Mouse (Mus musculus) heart, adult 2 months (tissue): Measurements from ENCODE around the gene Cd55. TPM values are rescaled to one million over a fixed set of nuclear protein-coding genes. Genes with fewer than 3 reads are reported as not detected.
"Not testable (repeated sequence)": the region's sequence is repeated elsewhere in the genome, so short reads cannot be mapped to it uniquely, and the experiment has no call there.

ENCODE experiments used
- DNase-seq, 2 experiments: peaks; one replicate each; pipeline ENCODE4 v3.0.0; 2021
- H3K27ac ChIP-seq: fragments of 200-600 bp; 2 replicates; pipeline ENCODE4 v1.8.1; 2022
- H3K27me3 ChIP-seq: fragments of 200-500 bp; 2 replicates; pipeline ENCODE4 v1.6.1; 2012; ENCODE audit warnings: mild to moderate bottlenecking, low read length, inconsistent platforms, mixed read lengths; ENCODE audit not compliant: control insufficient read depth, insufficient read depth
- H3K36me3 ChIP-seq: fragments of 200-500 bp; 2 replicates; pipeline ENCODE4 v1.6.1; 2012; ENCODE audit warnings: low read length, inconsistent platforms; ENCODE audit not compliant: control insufficient read depth, insufficient read depth
- H3K4me1 ChIP-seq: fragments of 200-500 bp; 2 replicates; pipeline ENCODE4 v1.6.1; 2011; ENCODE audit warnings: low read length; ENCODE audit not compliant: control insufficient read depth, insufficient read depth
- H3K4me3 ChIP-seq: fragments of 200-600 bp; 2 replicates; pipeline ENCODE4 v1.8.1; 2022
- H3K79me2 ChIP-seq: fragments of 200-500 bp; replicated peaks from 2 replicates; pipeline ENCODE4 v1.6.1; 2012; ENCODE audit warnings: mild to moderate bottlenecking, inconsistent platforms, low read length, moderate library complexity, mixed read lengths; ENCODE audit not compliant: control insufficient read depth, insufficient read depth
- H3K9ac ChIP-seq: fragments of 200-500 bp; 2 replicates; pipeline ENCODE4 v1.6.1; 2012; ENCODE audit warnings: low read depth, mild to moderate bottlenecking, control low read depth, inconsistent platforms, low read length, mixed read lengths
- CTCF ChIP-seq: fragments of 200-600 bp; IDR thresholded peaks from 2 replicates; pipeline ENCODE4 v1.8.1; 2022; ENCODE audit warnings: antibody characterized with exemption, mild to moderate bottlenecking, moderate library complexity
- EP300 ChIP-seq: fragments of 200-500 bp; IDR thresholded peaks from 2 replicates; pipeline ENCODE4 v1.6.1; 2011; ENCODE audit warnings: low read depth, low read length, control low read depth; ENCODE audit not compliant: insufficient read depth
- POLR2A ChIP-seq: fragments of 200-500 bp; IDR thresholded peaks from 2 replicates; pipeline ENCODE4 v1.6.1; 2011; ENCODE audit warnings: mild to moderate bottlenecking, low read depth, low read length, control low read depth; ENCODE audit not compliant: insufficient read depth
- WGBS: fragments of 180-500 bp; shearing (Covaris S2); methylation state at CpG from one replicate; pipeline ENCODE4 v1.1.7; 2018; 5-methylcytosine and 5-hydroxymethylcytosine counted together
- intact Hi-C: fragments of 180-260 bp; cut with DNase I; formaldehyde crosslinking; loops from one replicate; pipeline ENCODE4 v1.15.1; 2025
- polyA plus RNA-seq: library from polyadenylated mRNA; depleted of rRNA; stranded (reverse); fragments of >200 nt; gene quantifications from 2 replicates; pipeline ENCODE4 v1.2.3, GENCODE M21; 2012
- total RNA-seq, 2 experiments: library from RNA; stranded (reverse); gene quantifications; 2 replicates each; pipeline ENCODE4 v1.2.3; 2021

Gene Cd55
- total and polyA plus RNA-seq, 3 experiments: 7.6 to 8.3 (median 8.0) TPM

DNA sequence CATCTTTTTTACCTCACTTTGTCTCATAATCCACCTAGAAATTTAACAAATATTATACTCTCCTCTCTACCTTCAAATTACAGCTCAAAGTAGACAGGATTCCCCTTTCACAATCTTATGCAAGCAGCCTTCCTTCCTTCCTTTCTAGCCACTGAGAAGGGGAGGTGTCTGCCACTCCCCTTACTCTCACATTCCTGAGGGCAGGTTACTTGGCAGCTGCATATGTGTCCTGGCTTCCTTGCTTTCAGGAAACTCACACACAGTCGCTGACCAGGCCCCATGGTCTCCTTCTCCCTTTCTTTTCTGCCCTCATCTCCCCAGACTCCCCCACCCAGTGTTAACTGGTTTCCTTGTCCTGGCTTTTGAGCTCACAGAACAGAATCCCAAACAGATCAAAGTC lies 11.7 kb upstream of the Cd55 start:
- DNase-seq: peak in 1 of 2 experiments; percentile 7
- intact Hi-C loops: no loop called here

DNA sequence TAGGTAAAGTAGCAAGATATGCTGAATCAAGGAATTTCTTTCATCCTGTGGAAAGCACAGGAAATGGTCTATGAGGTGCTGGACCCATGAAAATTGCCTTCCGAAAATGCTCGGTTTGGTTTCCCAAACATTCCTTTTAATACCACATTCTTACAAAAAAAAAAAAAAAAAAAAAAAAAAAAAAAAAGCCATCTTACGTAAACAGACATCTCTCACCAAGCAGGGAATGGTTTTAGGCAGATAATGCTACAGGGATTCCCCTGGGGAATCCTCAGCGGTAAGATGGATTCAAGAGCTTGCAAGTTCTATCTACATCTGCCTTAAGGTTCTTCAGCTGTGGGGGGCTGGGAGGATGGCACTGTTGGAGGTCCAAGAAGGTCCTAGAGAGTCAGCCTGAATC lies 7.5 kb upstream of the Cd55 start:
- Histone ChIP-seq H3K27me3 (no peaks in the 10 kb centered on the region), H3K36me3 (no peaks in the 10 kb centered on the region), H3K4me3 (no peak overlapping the region), H3K79me2 (no peaks in the 10 kb centered on the region), H3K27ac (no peak overlapping the region), H3K4me1 (peaks cover 1% of the 10 kb centered on the region; the same call in 1 of the 2 replicates), H3K9ac (no peak overlapping the region)
- DNase-seq: no peak
- intact Hi-C loops: no loop called here
- TF ChIP-seq CTCF (no peak), EP300 (no peak), POLR2A (no peak)
- WGBS: 74% methylated on average over 4 of the region's 4 CpGs

More for the DNA sequence above, 11.7 kb upstream of the Cd55 start:
- no peaks in the 10 kb centered on the region for H3K27me3 ChIP-seq
- H3K4me3 ChIP-seq: no peak overlapping the region
- peaks cover 1% of the 10 kb centered on the region; the same call in 1 of the 2 replicates for H3K4me1 ChIP-seq
- H3K9ac ChIP-seq: no peak overlapping the region
- WGBS: 16% methylated on average over 1 of the region's 1 CpGs
- H3K27ac ChIP-seq: no peak overlapping the region
- no peaks in the 10 kb centered on the region for H3K36me3 ChIP-seq
- TF ChIP-seq EP300: no peak
- TF ChIP-seq POLR2A: no peak
- no peak for TF ChIP-seq CTCF
- no peaks in the 10 kb centered on the region for H3K79me2 ChIP-seq

DNA sequence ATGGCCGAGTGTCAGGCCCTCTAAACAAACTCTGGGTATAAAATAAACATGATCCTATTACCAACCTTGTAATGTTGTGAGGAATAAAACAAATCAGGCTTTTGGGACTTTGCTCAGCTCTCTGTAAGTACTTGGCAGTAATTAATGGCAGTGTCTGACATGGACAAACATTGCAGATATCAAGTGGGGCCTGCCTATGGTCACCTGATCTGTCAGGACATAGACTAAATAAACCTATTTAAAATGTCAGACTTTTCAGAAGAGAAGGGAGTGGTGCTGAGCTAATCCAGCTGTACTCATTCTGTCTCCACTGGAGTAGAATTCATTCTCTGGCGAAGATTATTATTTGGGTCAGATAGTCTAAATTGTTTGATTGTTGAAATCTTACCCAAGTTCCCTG lies 4.9 kb upstream of the Cd55 start:
- Histone ChIP-seq H3K4me3 (no peak overlapping the region), H3K36me3 (no peaks in the 10 kb centered on the region; the same call in 1 of the 2 replicates), H3K27ac (no peak overlapping the region), H3K27me3 (no peaks in the 10 kb centered on the region), H3K9ac (no peak overlapping the region), H3K4me1 (no peaks in the 10 kb centered on the region), H3K79me2 (no peaks in the 10 kb centered on the region)
- DNase-seq: no peak
- TF ChIP-seq POLR2A (no peak), CTCF (no peak), EP300 (no peak)
- intact Hi-C loops: no loop called here
- 71% methylated on average over 2 of the region's 2 CpGs for WGBS

DNA sequence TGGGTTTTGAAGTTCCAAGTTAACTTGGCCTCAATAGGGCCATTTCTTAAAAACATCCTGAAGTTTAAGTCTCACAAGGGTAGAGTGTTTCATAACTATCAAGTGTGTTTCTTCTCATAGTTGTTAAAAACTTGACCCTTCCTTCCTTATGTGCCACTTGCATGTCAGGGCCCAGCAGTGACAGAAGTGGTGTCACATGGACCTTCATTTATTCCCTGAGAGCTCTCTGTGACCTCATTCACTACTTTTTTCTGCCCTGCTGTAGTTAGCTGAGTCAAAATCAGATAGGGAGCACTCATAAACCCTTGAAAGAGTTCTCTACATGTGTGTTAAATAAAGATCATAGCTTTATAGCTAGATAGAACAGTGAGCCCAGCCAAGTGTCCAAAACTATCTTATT lies 1.6 kb upstream of the Cd55 start:
- no peaks in the 10 kb centered on the region for H3K27me3 ChIP-seq
- H3K79me2 ChIP-seq: no peaks in the 10 kb centered on the region
- H3K9ac ChIP-seq: no peak overlapping the region
- TF ChIP-seq EP300 (no peak), CTCF (no peak), POLR2A (no peak)
- H3K4me3 ChIP-seq: no peak overlapping the region
- intact Hi-C loops: loop anchor here (5.0 kb wide), 1 partner anchor 83 kb away; no protein-coding TSS in a partner anchor
- DNase-seq: no peak
- H3K36me3 ChIP-seq: no peaks in the 10 kb centered on the region; the same call in 1 of the 2 replicates
- no peak overlapping the region for H3K27ac ChIP-seq
- H3K4me1 ChIP-seq: no peaks in the 10 kb centered on the region

DNA sequence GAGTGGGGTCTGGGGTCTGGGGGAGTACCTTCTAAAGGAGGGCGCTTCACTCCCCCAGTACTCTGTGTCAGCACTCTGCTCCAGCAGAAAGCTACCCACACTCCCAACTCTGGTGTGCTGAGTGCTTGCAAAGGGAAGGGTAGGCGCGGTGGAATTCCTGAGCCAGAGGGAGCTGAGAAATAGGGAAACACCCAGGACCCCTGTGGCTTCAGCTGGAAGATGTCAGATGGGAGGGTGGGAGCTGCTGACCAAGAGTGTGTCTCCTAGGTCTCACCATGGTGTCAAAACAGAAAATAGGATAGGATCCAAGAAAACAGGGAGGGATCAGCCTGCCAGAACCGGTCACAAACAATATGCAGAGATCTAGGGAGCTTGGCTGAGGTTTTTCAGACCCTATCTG lies 323 bp upstream of the Cd55 start:
- no peak for DNase-seq
- 11% methylated on average over 4 of the region's 4 CpGs for WGBS

DNA sequence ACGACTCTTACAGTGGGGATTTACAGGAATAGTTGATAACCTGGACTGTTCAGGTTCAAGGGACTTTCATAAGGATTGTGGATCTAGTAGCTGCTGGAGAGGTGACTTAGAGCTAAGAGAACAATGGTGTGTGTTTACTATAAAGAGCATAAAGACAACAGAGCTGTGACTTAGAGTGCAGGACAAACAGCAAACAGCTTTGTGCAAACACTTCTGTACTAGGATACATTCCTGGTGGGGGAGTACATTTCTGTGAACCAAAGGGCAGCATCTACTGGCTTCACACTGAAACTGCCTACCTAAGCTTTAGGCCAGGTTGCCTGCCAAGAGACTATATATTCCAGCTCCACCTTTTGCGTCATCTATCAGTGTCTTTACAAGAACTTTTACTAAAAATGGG lies 7.4 kb downstream of the Cd55 start:
- intact Hi-C loops: no loop called here
- Histone ChIP-seq H3K36me3 (no peaks in the 10 kb centered on the region), H3K27ac (no peak overlapping the region), H3K27me3 (no peaks in the 10 kb centered on the region), H3K9ac (no peak overlapping the region), H3K4me1 (no peaks in the 10 kb centered on the region), H3K79me2 (no peaks in the 10 kb centered on the region), H3K4me3 (no peak overlapping the region)
- TF ChIP-seq CTCF: no peak
- TF ChIP-seq POLR2A: no peak
- 87% methylated on average over 2 of the region's 2 CpGs for WGBS
- DNase-seq: no peak

More for the DNA sequence above, 323 bp upstream of the Cd55 start:
- TF ChIP-seq EP300: no peak
- no peak for TF ChIP-seq CTCF
- TF ChIP-seq POLR2A: no peak
- Histone ChIP-seq H3K27ac (peak overlapping the region; percentile 83), H3K79me2 (no peaks in the 10 kb centered on the region), H3K27me3 (no peaks in the 10 kb centered on the region), H3K9ac (peak overlapping the region; percentile 67), H3K36me3 (no peaks in the 10 kb centered on the region; the same call in 1 of the 2 replicates), H3K4me1 (no peaks in the 10 kb centered on the region), H3K4me3 (peak overlapping the region; percentile 60)
- intact Hi-C loops: loop anchor here (1.0 to 5.0 kb wide), 2 partner anchors 49 to 84 kb away; no protein-coding TSS in a partner anchor

DNA sequence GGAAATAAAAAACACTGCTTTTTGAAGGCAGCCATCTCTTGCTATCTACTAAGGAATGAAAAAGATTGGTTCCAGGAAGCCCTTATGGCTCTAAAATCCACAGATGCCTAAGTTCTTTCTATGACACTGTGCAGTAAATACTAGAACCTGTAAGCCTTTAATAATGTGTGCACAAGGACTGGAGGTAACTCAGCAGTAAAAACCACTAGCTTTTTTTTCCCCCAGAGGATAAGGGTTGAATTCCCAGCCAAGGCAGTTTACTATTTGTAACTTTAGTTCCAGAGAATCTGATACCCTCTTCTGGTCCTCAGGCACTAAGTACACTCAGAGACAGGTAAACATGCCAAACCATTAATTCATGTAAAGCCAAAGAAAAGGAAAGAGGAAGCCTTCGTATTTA lies 19.6 kb downstream of the Cd55 start:
- H3K9ac ChIP-seq, H3K36me3 ChIP-seq, H3K27ac ChIP-seq, DNase-seq, intact Hi-C loops, H3K27me3 ChIP-seq, H3K4me1 ChIP-seq, H3K79me2 ChIP-seq, H3K4me3 ChIP-seq: not testable (repeated sequence)
- 79% methylated on average over 1 of the region's 1 CpGs for WGBS
